Mouse (Mus musculus): ENCODE measurements around the gene Ccdc180. TPM values are rescaled to one million over a fixed set of nuclear protein-coding genes. Genes with fewer than 3 reads are reported as not detected.

Gene Ccdc180
- 0.80 TPM for polyA plus RNA-seq (2015; fragmentation: Illumina TruSeq; extraction: RNeasy Lipid Tissue Mini Kit (QIAGEN cat#74804); ENCODE audit: low read depth, low replicate concordance)

GRCm38 (mm10) chr4:45890066-45890761 lies at the start of gene Ccdc180:
TSS of gene Ccdc180 (plus strand) at chr4:45890303.

GRCm38 (mm10) chr4:45848109-45848824 lies 41.8 kb upstream of the Ccdc180 start, which contains the start of gene Stra6l:
TSS of gene Stra6l (plus strand) at chr4:45848664.

GRCm38 (mm10) chr4:45964771-45965439 lies 74.8 kb downstream of the Ccdc180 start, which contains the start of gene Tdrd7:
TSS of gene Tdrd7 (plus strand) at chr4:45965334.

Other genes starting within 250 kb of the Ccdc180 start
- gene Aldh1b1, start 91.3 kb upstream of the Ccdc180 start, polyA plus RNA-seq (2015; fragmentation: Illumina TruSeq; extraction: RNeasy Lipid Tissue Mini Kit (QIAGEN cat#74804); ENCODE audit: low read depth, low replicate concordance): 8.6 TPM
- gene Igfbpl1, start 63.4 kb upstream of the Ccdc180 start, polyA plus RNA-seq (2015; fragmentation: Illumina TruSeq; extraction: RNeasy Lipid Tissue Mini Kit (QIAGEN cat#74804); ENCODE audit: low read depth, low replicate concordance): 0.89 TPM
- gene Stra6l, start 41.6 kb upstream of the Ccdc180 start, polyA plus RNA-seq (2015; fragmentation: Illumina TruSeq; extraction: RNeasy Lipid Tissue Mini Kit (QIAGEN cat#74804); ENCODE audit: low read depth, low replicate concordance): 0.07 TPM
- gene Tdrd7, start 75.0 kb downstream of the Ccdc180 start, polyA plus RNA-seq (2015; fragmentation: Illumina TruSeq; extraction: RNeasy Lipid Tissue Mini Kit (QIAGEN cat#74804); ENCODE audit: low read depth, low replicate concordance): 34.0 TPM
- gene Tmod1, start 148.6 kb downstream of the Ccdc180 start, polyA plus RNA-seq (2015; fragmentation: Illumina TruSeq; extraction: RNeasy Lipid Tissue Mini Kit (QIAGEN cat#74804); ENCODE audit: low read depth, low replicate concordance): 44.9 TPM
- 45.6 TPM for gene Ncbp1, start 248.3 kb downstream of the Ccdc180 start, polyA plus RNA-seq (2015; fragmentation: Illumina TruSeq; extraction: RNeasy Lipid Tissue Mini Kit (QIAGEN cat#74804); ENCODE audit: low read depth, low replicate concordance)
- gene Tstd2, start 248.4 kb downstream of the Ccdc180 start, polyA plus RNA-seq (2015; fragmentation: Illumina TruSeq; extraction: RNeasy Lipid Tissue Mini Kit (QIAGEN cat#74804); ENCODE audit: low read depth, low replicate concordance): 11.1 TPM

Measured in brain, adult 10 weeks (tissue).